Mouse (Mus musculus): Measurements from ENCODE around the gene Smurf1. TPM values are rescaled to one million over a fixed set of nuclear protein-coding genes. Genes with fewer than 3 reads are reported as not detected.

Smurf1 gene
- polyA plus RNA-seq, 1 experiment: 14.4 TPM

- Histone ChIP-seq H3K4me3 (ENCODE audit: insufficient read depth, low read depth, low read length) (no peak overlapping the region), H3K27me3 (replicated peaks; ENCODE audit: control insufficient read depth, insufficient read depth, low read length) (no peaks in the 10 kb centered on the region), H3K36me3 (ENCODE audit: control insufficient read depth, insufficient read depth, low read length) (no peaks in the 10 kb centered on the region), H3K27ac (ENCODE audit: insufficient read depth, low read depth, low read length) (no peak overlapping the region), H3K4me1 (ENCODE audit: control insufficient read depth, insufficient read depth, low read length) (0 out of 2 replicates have a peak, but pooled peaks cover 6% of the 10 kb centered on the region)
- no peak for DNase-seq
- no peak for TF ChIP-seq CTCF (conservative IDR thresholded peaks at IDR 0.05; ENCODE audit: insufficient read depth, insufficient read length, low read depth, low read length)
- no peak for TF ChIP-seq POLR2A (IDR thresholded peaks at IDR 0.05; ENCODE audit: low read depth, low read length)
- 83% methylated on average over 6 of the region's 6 CpGs for WGBS
These were observed 48.5 kb downstream of the Smurf1 start for GRCm38 (mm10) chr5:144917172-144917571.

GRCm38 (mm10) chr5:144915828-144916227 is 49.8 kb downstream of the Smurf1 start:
- DNase-seq: no peak
- TF ChIP-seq POLR2A (IDR thresholded peaks at IDR 0.05; ENCODE audit: low read depth, low read length) (no peak), CTCF (conservative IDR thresholded peaks at IDR 0.05; ENCODE audit: insufficient read depth, insufficient read length, low read depth, low read length) (no peak)
- H3K36me3 ChIP-seq (ENCODE audit: control insufficient read depth, insufficient read depth, low read length): no peaks in the 10 kb centered on the region
- H3K4me1 ChIP-seq (ENCODE audit: control insufficient read depth, insufficient read depth, low read length): peaks cover 6% of the 10 kb centered on the region; the same call in 1 of the 2 replicates
- H3K4me3 ChIP-seq (ENCODE audit: insufficient read depth, low read depth, low read length): no peak overlapping the region
- no peaks in the 10 kb centered on the region for H3K27me3 ChIP-seq (replicated peaks; ENCODE audit: control insufficient read depth, insufficient read depth, low read length)
- H3K27ac ChIP-seq (ENCODE audit: insufficient read depth, low read depth, low read length): no peak overlapping the region
- WGBS: 63% methylated on average over 5 of the region's 5 CpGs

- TF ChIP-seq POLR2A (IDR thresholded peaks at IDR 0.05; ENCODE audit: low read depth, low read length) (no peak), CTCF (conservative IDR thresholded peaks at IDR 0.05; ENCODE audit: insufficient read depth, insufficient read length, low read depth, low read length) (no peak)
- no peak for DNase-seq
- Histone ChIP-seq H3K27ac (ENCODE audit: insufficient read depth, low read depth, low read length) (no peak overlapping the region), H3K36me3 (ENCODE audit: control insufficient read depth, insufficient read depth, low read length) (no peaks in the 10 kb centered on the region), H3K4me1 (ENCODE audit: control insufficient read depth, insufficient read depth, low read length) (peaks cover 10% of the 10 kb centered on the region), H3K4me3 (ENCODE audit: insufficient read depth, low read depth, low read length) (no peak overlapping the region), H3K27me3 (replicated peaks; ENCODE audit: control insufficient read depth, insufficient read depth, low read length) (no peaks in the 10 kb centered on the region)
- WGBS: 38% methylated on average over 7 of the region's 7 CpGs
These were observed 51.2 kb downstream of the Smurf1 start for GRCm38 (mm10) chr5:144914433-144914906.

DNA sequence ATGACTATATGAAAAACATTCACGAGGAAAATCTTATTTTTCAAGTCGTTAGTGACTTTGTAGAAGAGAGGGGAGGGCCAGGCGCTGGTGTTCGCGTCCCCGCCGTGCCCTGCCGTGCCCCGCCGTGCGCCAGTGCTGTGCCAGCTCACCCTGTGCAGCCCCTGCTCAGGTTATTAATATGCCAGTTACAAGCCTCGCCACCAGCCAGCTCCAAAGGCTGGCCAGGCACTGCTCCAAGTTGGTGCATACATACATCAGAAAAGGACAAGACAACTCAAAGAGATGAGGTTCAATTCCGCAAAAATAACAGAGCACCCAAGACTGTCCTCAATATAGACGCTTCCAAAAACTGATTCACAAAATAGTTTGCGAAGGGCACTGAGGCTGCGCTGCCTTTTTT is 51.7 kb downstream of the Smurf1 start:
- DNase-seq: no peak
- Histone ChIP-seq H3K27me3 (replicated peaks; ENCODE audit: control insufficient read depth, insufficient read depth, low read length) (no peaks in the 10 kb centered on the region), H3K27ac (ENCODE audit: insufficient read depth, low read depth, low read length) (no peak overlapping the region), H3K4me3 (ENCODE audit: insufficient read depth, low read depth, low read length) (no peak overlapping the region), H3K4me1 (ENCODE audit: control insufficient read depth, insufficient read depth, low read length) (peaks cover 10% of the 10 kb centered on the region), H3K36me3 (ENCODE audit: control insufficient read depth, insufficient read depth, low read length) (no peaks in the 10 kb centered on the region)
- 69% methylated on average over 16 of the region's 16 CpGs for WGBS
- TF ChIP-seq CTCF (conservative IDR thresholded peaks at IDR 0.05; ENCODE audit: insufficient read depth, insufficient read length, low read depth, low read length) (no peak), POLR2A (IDR thresholded peaks at IDR 0.05; ENCODE audit: low read depth, low read length) (no peak)

GRCm38 (mm10) chr5:144913361-144913760 is 52.3 kb downstream of the Smurf1 start:
- no peak overlapping the region for H3K4me3 ChIP-seq (ENCODE audit: insufficient read depth, low read depth, low read length)

GRCm38 (mm10) chr5:144912519-144913310 is 52.9 kb downstream of the Smurf1 start:
- H3K4me1 ChIP-seq (ENCODE audit: control insufficient read depth, insufficient read depth, low read length): peaks cover 10% of the 10 kb centered on the region
- no peak overlapping the region for H3K27ac ChIP-seq (ENCODE audit: insufficient read depth, low read depth, low read length)
- 92% methylated on average over 7 of the region's 7 CpGs for WGBS
- no peaks in the 10 kb centered on the region for H3K27me3 ChIP-seq (replicated peaks; ENCODE audit: control insufficient read depth, insufficient read depth, low read length)
- no peak overlapping the region for H3K4me3 ChIP-seq (ENCODE audit: insufficient read depth, low read depth, low read length)
- no peak for DNase-seq
- H3K36me3 ChIP-seq (ENCODE audit: control insufficient read depth, insufficient read depth, low read length): no peaks in the 10 kb centered on the region
- TF ChIP-seq POLR2A (IDR thresholded peaks at IDR 0.05; ENCODE audit: low read depth, low read length) (no peak), CTCF (conservative IDR thresholded peaks at IDR 0.05; ENCODE audit: insufficient read depth, insufficient read length, low read depth, low read length) (no peak)

More at GRCm38 (mm10) chr5:144913361-144913760, 52.3 kb downstream of the Smurf1 start:
- no peak overlapping the region for H3K27ac ChIP-seq (ENCODE audit: insufficient read depth, low read depth, low read length)
- no peaks in the 10 kb centered on the region for H3K36me3 ChIP-seq (ENCODE audit: control insufficient read depth, insufficient read depth, low read length)
- 91% methylated on average over 5 of the region's 5 CpGs for WGBS
- TF ChIP-seq POLR2A (IDR thresholded peaks at IDR 0.05; ENCODE audit: low read depth, low read length) (no peak), CTCF (conservative IDR thresholded peaks at IDR 0.05; ENCODE audit: insufficient read depth, insufficient read length, low read depth, low read length) (no peak)
- DNase-seq: no peak
- no peaks in the 10 kb centered on the region for H3K27me3 ChIP-seq (replicated peaks; ENCODE audit: control insufficient read depth, insufficient read depth, low read length)
- peaks cover 10% of the 10 kb centered on the region for H3K4me1 ChIP-seq (ENCODE audit: control insufficient read depth, insufficient read depth, low read length)

DNA sequence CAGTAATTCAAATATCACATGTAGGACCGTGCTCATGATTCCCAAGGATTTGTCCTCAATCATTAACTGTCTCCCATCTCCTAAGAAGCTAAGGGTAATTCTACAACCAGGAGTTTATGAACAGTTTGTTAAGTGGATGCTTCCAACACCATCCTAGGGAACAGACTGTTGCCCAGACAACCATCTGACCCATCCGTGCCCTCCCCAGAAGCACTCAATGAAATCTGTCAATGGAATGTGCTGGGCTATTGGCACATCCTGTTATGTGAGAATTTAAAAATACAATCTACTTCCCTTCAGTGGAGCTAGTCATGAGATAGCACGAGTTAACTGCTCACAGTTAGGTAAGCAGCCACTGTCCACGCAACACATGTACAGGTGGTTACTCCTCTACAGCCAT is 56.1 kb downstream of the Smurf1 start:
- Histone ChIP-seq H3K27me3 (replicated peaks; ENCODE audit: control insufficient read depth, insufficient read depth, low read length) (no peaks in the 10 kb centered on the region), H3K4me3 (ENCODE audit: insufficient read depth, low read depth, low read length) (no peak overlapping the region), H3K4me1 (ENCODE audit: control insufficient read depth, insufficient read depth, low read length) (peaks cover 6% of the 10 kb centered on the region), H3K36me3 (ENCODE audit: control insufficient read depth, insufficient read depth, low read length) (no peaks in the 10 kb centered on the region), H3K27ac (ENCODE audit: insufficient read depth, low read depth, low read length) (no peak overlapping the region)
- 57% methylated on average over 4 of the region's 4 CpGs for WGBS
- no peak for TF ChIP-seq POLR2A (IDR thresholded peaks at IDR 0.05; ENCODE audit: low read depth, low read length)
- no peak for TF ChIP-seq CTCF (conservative IDR thresholded peaks at IDR 0.05; ENCODE audit: insufficient read depth, insufficient read length, low read depth, low read length)
- DNase-seq: no peak

All from kidney, adult 2 months (tissue).